Mouse (Mus musculus) gastrocnemius, postnatal 4 days (tissue): Measurements from ENCODE around the gene Ubald2. TPM values are rescaled to one million over a fixed set of nuclear protein-coding genes. Genes with fewer than 3 reads are reported as not detected.
"Not testable (repeated sequence)": the region's sequence is repeated elsewhere in the genome, so short reads cannot be mapped to it uniquely, and the experiment has no call there.

Experiments used
- DNase-seq, 2 experiments: peaks; one replicate each; pipeline ENCODE4 v3.0.0; 2021 to 2022; ENCODE audit warnings: low spot score in 2 of 2, mixed read lengths in 2 of 2
- total RNA-seq, 2 experiments: library from RNA; stranded (reverse); gene quantifications; 2 replicates each; pipeline ENCODE4 v1.2.3; 2021

The Ubald2 gene
- total RNA-seq, 2 experiments from 2014 or later, result 44.6 to 45.1 TPM

DNA sequence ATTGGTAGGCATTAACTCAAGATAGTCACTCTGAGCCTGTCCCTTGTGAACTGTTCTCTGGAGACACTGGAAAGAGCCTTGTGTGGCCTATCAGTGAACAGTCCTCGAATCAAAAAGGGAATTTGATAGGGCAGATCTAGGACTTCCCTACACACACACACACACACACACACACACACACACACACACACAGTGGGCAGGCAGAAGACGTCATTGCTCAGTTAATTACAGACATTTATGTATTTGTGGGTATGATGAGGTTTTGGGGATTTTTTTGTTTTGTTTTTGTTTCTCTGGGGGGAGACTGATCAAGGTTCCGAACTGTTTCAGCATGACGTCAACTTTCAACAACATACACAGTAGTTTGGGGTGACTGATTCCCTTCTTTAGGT lies 20.3 kb upstream of the Ubald2 start:
- DNase-seq, result no peak

DNA sequence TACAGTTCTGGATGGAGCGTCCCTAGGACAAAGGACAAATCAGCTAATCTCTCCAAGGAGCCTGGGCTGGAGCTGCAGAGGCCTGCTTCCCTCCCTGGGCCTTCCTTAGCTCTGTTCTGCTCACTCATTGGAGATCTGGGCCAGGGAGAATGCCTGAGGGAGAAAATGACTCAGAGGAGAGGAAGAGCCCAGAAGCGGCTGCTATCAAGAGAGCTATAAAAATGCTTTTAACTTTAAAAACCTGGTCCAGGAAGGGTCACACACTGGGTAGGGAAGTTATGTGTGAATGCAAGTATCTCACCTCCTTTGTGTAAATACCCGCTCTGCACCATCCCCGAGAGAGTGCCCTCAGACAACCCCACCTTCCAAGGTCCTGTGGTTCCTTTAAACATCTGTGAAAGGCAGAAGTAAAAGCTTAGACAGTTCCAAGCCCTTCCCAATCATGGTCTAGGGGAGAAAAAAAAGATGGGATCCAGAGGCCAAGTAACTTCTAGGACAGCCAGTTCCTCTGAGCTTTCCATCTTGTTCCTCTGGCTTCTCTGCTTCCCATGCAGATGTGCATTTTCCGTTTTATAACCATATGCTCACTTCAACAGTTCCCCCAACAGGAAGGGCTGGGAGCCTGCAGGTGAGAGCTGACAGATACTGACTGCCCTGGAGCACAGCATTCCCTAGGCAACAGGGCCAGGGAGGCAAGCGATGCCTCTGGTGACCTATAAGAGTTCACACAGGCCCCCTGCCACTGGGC lies 17.5 kb upstream of the Ubald2 start:
- no peak for DNase-seq

DNA sequence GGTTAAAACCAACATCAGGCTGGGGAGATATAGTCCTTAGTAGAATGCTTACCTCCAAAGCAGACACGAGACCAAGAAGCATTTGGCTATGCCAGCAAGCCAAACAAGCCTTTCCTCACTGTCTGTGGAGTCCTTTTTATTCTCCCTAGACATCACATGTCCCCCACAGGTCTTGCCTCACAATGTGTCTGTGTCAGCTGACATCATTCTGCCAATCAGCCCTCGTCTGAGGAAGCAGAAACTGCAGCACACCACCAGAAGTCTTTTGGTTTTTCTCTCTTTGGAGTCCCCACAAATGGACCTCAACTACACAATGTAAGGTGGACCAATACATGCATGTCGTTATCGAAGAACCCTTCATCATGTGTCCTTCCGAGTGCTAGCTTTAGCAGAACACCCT lies 16.8 kb upstream of the Ubald2 start:
- no peak for DNase-seq

DNA sequence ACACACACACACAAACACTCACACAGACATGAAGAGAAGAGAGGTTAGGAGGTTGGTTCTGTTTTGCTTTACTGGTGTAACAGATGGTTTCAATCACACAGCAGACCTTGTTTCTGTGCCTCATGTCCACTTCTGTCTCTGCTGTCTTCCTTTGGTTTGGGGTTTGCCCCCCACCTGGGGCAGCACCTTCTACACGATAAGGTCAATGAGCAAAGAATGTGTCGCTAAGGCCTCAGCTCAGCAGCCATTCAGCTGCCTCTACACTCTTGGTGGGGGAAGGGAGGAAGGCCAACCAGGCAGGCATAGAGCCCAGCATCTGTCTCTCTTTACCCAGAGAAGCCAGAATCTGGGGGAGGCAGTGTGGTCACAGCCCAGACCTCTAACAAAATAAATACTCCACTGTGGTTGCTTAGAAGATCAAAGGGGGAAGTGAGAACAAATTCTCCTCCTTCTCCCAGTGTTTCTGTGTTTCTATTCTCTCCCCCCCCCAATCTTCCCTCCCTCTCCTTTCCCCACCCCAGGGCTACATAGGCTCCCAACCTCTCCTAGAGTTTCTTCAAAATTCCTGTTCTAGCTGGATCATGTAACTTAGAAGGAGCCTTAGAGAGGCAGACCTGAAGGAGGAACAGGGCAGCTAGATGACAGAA lies 15.6 kb upstream of the Ubald2 start:
- peak in 1 of 2 experiments; percentile 47 for DNase-seq

DNA sequence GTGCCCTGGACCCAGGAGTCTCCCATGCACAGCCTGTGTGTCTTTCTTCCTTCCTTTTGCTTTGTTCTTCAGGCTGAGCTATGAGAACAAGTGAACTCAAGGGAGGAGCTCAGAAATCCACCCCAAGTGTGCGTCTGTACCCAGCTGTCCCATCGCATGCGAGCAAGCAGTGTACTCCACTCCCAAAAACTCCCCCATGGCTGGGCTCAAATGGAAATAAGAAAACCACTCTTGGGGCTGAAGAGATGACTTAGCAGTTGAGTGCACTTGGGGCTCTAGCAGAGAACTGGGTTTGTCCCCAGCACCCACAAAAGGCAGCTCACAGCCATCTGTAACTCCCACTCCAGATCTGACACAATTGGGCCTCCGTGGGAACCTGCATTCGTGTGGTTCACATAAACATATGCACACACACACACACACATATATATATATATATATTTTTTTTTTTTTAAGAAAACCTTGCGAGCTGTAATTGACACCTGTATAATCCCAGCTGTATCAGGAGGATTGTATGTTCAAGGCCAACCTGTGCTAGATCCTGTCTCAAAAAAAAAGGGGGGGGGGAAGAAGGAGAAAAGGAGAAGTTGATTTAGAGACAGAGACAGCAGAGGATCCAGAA lies 14.9 kb upstream of the Ubald2 start:
- DNase-seq, result no peak

DNA sequence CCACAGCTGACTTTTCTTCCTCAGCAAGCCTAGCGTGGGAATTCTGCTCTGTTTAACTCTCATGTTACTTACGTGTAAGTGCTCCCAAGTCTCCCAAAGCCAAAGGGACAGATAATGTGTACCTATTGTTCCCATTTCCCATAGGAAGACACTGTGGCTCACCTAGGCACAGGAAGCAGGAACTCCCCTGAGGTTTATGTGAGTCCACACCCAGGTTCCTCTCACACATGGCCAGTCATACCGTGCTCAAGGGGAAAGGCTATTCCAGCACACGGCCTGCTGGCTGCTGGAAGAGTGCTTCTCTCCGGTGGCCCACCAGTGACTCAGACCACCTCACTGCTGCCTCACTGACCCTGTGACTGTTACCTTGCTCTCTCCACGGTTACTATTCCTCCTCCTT lies 12.8 kb upstream of the Ubald2 start:
- DNase-seq, result no peak

DNA sequence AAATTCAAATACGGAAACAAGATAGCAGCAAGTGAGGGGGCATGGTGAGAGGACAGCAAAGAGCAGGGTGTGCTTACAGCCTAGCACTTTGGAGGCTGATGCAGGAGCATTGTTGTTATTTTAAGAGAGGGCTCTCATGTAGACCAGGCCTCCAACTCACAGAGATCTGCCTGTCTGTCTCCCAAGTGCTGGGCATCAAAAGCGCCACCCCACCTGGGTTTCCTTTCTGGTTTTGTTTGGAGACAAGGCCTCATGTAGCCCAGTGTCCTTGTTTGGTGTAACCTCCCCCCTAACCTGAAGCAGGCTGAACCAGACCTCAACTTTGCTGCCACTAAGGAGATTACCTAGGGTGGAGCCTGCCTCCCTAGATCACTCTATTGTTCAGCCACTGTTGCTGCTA lies 11.3 kb upstream of the Ubald2 start:
- DNase-seq, result no peak

DNA sequence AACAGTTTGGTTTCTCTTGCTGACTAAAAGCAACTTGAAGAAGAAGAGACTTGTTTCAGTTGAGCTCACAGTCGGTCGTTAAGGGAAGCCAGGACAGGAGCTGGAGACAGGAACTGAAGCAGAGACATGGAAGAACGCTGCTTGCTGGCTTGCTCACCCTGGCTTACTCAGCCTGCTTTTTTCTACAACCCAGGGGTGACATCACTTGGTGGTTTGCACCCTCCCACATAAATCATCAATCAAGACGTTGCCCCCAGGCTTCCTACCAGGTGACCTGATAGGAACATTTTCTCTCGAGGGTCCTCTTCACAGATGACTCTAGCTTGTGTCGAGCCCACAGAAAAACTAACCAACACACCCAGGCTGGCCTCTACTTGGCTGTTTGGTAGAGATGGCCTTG lies 10.7 kb upstream of the Ubald2 start:
- no peak for DNase-seq

DNA sequence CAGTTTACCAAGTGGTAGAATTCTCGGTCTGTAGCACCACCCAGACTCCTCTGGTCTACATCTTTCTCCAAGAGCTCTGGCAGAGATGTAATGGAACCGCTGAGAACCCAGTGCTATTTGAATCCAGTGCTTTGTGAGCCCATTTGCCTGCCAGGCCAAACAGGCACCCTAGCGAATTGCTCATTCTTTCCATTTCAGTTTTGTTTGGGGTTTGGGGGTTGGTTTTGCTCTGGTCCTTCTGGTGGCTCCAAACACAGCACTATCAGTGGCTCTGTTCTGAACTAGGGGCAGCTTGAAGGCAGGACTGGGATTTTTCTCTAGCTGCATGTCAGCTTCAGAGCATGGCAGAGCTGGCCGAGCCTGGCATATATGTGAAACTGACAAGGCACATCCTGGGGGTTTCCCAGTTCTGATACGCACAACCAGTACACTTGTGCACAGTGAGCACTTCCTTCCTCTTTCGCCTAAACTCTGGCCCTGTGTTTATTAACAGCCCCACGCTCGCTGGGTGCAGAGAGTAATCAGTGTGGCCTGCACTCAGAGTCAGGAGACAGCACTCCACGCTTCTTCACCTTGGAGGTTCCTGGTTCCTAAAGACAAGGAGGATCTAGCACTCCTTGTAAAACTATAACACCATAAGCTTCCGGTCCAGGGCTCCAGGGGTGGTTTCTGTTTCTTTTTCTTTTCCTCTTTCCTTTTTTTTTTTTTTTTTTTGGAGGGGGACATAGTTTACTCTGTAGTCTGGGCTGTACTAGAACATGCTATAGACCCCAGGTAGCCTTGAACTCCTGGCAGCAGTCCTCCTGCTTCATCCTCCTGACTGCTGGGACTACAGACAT lies 9.9 kb upstream of the Ubald2 start:
- DNase-seq, result no peak

DNA sequence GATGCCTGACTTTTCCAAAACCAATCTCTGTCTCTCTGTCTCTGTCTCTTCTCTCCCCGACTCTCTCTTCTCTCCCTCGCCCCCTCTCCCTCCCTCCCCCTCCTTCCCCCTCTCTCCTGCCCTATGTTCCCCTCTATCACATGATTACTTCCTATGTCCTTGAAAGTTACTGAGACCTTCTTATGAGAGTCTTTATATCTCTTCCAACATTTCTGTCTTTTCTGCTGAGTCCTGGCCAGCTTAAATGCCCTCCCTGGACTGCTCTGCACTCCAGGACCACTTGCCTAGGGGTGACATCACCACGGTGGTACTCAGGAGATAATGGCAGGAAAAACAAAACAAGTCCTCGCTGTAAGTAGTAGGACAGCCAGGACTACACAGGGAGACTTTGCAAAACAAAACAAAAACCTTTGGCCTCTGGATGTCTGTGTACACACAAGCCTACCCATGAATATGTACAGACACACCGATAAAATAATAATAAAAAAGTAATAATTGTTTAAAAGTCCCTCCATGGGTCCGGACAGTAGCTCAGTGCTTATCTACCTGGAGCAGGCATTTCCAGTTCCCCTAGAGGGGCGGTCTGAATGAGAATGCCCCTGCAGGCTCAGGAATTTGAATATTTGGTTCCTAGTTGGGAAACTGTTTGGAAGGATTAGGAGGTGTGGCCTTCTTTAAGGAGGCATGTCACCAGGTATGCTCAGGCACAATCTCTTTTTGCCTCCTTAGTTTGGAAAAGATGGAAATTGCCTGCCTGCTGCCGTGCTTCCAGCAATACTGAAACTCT lies 9.1 kb upstream of the Ubald2 start:
- DNase-seq, result no peak

DNA sequence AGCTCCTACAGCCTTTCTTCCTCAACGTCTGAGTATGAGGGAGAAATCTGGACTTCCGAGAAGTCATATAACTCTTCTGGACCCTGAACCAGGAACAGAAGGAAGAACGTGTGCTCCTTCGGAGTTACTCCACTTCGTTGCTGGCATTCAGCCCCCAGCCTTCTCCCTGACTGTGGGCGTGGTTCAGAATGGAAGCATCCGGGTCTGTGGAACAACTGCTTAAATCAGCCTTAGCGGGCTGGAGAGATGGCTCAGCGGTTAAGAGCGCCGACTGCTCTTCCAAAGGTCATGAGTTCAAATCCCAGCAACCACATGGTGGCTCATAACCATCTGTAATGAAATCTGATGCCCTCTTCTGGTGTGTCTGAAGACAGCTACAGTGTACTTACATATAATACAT lies 7.6 kb upstream of the Ubald2 start:
- not testable (repeated sequence) for DNase-seq

DNA sequence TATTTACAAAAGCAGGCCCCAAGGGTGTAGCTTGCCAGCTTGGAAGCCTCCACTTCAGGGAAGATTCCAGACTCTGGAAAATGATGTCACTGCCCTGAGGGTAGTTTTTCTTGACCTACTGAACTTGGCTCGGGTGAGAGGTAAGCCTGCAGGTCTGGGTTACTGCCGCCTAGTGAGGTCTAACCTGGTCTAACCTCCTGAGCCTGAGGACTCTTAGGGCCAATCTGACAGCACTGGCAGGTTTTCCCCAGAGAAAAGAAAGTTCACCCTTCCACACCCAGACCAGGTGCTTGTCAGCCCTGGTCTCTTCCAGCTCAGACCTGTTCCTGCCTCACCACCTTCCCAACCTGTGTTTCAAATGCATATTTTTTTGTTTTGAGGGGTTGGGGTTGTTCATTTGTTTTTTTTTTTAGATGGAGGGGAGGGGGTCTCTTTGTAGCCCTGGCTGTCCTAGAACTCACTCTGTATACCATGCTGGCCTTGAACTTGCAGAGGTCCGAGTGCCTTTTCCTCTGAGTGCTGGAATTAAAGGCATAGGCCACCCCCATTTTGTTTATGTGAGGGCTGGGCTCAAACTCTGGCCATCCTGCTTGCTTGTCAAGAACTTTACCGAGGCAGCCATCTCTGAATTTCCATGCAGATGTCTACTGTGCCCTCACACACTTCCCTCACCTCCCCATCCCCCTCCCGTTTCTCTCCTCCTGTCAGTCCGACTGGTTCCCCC lies 6.9 kb upstream of the Ubald2 start:
- DNase-seq, result no peak

DNA sequence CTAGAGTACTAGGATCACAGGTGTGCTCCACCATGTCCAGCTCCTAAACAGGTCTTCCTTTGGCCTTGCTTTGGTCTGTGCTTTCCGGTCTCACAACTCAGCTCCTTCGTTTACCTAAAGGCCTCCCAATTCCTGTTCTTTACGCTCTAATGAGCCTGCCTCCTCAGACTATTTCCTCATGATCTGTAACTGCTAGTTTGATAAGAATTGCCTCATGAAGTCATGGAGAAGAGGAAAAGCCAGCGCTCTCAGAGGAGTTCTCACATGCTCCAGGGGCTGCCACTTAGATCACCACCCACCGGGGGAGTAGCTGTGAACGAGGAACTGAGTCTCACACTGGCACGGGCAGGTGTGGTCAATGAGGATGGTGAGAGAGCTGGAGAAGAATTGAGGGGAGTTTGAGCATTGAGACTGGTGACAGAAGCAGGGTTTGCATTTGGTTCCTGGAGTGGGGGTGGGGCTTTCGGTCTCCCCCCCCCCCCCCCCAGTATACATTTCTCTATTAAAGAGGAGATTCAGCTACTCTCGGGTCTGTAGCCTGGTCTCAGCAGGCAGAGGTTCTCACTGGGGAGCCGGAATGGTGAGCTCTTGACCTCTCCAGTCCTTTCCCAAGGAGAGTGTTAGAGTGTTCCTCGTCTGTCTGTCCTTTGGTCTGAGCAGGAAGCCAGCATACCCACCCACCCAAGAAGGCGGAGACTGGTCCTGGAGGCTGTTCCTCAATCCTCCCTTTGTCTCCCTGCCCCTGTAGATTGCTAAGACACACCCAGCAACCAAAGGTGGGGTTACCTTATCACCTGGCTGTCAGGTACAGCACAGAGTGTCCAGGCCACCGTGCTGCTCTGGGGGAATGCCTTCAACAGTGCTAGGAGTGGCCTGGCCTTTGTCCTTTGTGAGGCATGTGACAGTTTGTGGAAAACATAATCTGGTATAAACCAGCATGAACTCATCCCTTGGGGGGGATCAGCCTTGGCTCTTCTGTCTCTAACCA lies 4.7 kb upstream of the Ubald2 start:
- DNase-seq, result no peak

DNA sequence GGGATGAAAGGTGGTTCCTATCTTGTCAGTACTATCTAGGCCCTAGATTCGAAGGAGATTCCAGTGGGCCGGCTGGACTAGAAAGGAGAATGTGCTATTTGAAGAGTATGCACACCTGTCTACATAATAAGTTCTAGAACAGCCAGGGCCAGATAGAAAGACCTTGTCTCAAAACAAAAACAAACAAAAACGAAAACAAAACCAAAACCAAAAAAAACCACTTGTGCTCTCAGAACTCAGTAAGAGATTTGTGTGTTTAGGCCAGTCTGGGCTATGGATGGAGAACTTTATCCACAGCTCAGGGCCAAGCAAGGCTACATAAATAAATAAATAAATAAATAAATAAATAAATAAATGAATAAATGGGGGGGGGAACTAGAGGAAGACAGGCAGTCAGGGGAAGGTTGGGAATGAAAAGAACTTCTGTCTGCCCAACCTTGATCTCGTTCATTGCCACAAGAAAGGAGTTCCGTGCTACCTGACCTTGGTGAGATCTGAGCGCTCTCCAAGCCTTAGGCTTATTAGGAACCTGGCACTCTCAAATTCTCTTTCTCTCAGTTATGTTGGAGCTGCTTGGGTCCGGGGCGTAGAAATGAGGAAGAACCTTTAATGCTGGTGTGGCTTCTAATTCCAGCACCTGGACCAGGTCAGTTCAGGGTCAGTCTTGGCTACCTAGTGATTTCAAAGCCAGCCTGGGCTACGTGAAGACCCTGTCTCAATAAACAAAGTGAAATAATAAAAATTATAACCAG lies 3.9 kb upstream of the Ubald2 start:
- DNase-seq, result no peak

DNA sequence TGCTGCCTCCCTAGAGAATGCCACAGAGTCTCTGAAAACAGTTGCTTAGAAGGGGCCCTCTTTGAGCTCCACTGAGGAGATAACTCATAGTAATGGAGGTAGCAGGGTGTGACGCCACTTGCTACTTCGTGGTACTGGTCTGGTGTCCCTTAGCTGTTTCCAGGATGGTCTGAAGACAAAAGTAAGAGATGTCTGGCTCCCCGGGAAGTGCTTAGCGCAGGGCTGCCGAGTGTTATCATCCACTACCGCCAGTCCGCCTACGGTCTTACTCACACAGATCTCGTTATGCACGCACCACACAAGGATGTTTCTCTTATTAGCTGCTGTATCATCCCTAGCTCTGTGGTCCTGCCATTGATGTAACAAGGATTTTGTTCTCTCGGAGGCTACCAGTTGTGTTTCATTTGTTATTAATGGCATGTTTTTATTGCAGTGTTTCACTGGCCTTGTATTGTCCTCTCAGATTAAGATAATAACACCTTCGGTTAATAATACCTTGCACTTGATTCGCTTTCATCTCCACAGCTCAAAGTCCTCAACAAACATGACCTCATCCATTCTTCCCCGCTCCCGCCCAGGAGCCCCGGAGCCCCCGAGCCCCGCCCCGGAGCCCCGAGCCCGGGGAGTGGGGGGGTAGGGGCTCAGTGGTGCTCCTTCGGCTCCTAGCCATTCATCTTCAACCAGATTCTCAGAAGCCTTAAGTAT lies 3.0 kb upstream of the Ubald2 start:
- no peak for DNase-seq

DNA sequence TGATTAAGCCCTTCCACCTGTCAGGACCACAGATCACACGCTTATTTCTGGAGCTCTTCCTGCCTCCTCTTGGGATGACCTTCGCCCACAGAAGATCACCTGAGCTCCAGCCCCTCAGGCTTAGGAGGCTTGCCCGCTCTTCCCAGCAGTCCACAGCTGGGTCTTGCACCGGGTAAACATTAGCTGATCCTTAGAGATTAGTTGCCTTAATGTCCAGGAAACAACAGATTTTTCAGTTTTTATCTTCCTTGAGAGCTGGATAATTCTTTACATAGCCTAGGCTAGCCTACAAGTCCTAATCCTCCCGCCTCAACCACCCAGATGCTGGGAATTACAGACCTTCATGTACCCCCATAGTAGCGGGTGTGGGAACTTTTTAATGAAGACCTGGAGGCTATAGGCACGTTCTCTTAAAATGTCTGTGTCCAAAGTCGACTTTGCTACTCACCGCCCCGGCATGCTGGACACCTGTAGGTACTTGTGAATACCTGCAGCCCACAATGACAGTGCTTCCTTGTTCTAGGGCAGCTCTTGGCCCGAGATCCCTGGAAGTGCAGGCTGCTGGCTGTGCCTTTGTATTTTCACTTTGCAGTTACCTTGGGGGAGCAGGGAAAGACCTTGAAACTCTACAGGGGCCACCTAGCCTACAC lies 2.3 kb upstream of the Ubald2 start:
- DNase-seq, result no peak

DNA sequence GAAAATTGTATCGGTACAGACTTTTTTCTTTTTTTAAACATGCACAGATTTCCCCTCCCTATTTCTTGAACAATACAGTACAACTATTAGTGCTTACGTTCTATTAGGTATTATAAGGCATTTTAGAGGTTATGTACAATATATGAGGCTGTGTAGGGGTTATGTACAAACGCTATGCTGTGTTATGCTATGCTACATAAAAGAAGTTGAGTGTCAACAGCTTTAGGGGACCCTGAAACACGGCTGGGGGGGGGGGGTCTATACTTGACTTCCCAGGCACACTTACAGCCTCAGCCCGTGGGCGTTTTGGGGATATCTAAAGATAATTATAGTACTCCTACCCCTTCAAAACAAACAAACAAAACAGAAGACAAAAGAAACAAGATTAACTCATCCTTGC lies 1.8 kb upstream of the Ubald2 start:
- no peak for DNase-seq
